10 mouse cellular contexts compared by ENCODE assay signal in genomic region chr2:58458820-58459371, GRCm38 (mm10). TPM values are rescaled to one million over a fixed set of nuclear protein-coding genes. Genes with fewer than 3 reads are reported as not detected.
A peak's percentile ranks its signal among the peaks of the same experiment; 100 is the strongest.
DNase-seq lines count a peak whose midpoint lies in the region; ATAC-seq and TF ChIP-seq lines count a peak whose summit lies in the region.
"Had no signal": no experiment of that assay in that cellular context is flagged by ENCODE, and none has a peak within 500 bp of the region (broad histone marks: within the 10 kb centered on the region; RNA-seq: fewer than 3 reads in every experiment).

No protein-coding gene starts in this region.

- peak; percentile 40 for DNase-seq in hindbrain, postnatal 0 days (ENCODE audit: low spot score)
- DNase-seq in 416B (ENCODE audit: low read depth) (peak; percentile 11), Patski (ENCODE audit: low read depth, low spot score) (no peak)
- peak; percentile 67 to 81 for DNase-seq in cerebellum, postnatal 14 days
- DNase-seq in limb, embryonic 11.5 days (ENCODE audit: low spot score): peak; percentile 44
- no peak for DNase-seq in Muller cell, postnatal 12 days (ENCODE audit: inconsistent ontology term)

- no peak overlapping the region for H3K27ac ChIP-seq in hindbrain, postnatal 0 days
- H3K27ac ChIP-seq in hindbrain, embryonic 12.5 days: no peak overlapping the region
- no peak overlapping the region for H3K27ac ChIP-seq in limb, embryonic 11.5 days (replicated peaks; ENCODE audit: low read depth, low read length)
- no peak overlapping the region for H3K27ac ChIP-seq in hindbrain, embryonic 16.5 days (ENCODE audit: low read depth, low read length)

- in situ Hi-C loops in Patski (cut with MboI; ENCODE audit: low pct_unique_long_range_greater_than_20kb): loop anchor here (5.0 kb wide), 2 partner anchors 257 to 427 kb away; no protein-coding TSS in a partner anchor

- peak; percentile 55; the same call in 1 of the 2 replicates for ATAC-seq in hindbrain, postnatal 0 days
- ATAC-seq in hindbrain, embryonic 12.5 days (ENCODE audit: low FRiP score): no peak
- ATAC-seq in Patski: peak; percentile 62
- ATAC-seq in limb, embryonic 11.5 days (ENCODE audit: insufficient number of reproducible peaks, low FRiP score, low TSS enrichment, low read depth): no peak
- ATAC-seq in hindbrain, embryonic 16.5 days: no peak

- no peak overlapping the region for H3K9ac ChIP-seq in hindbrain, postnatal 0 days (replicated peaks; ENCODE audit: low read length)
- H3K9ac ChIP-seq in hindbrain, embryonic 12.5 days: no peak overlapping the region
- H3K9ac ChIP-seq in limb, embryonic 11.5 days (ENCODE audit: low read length): no peak overlapping the region
- no peak overlapping the region for H3K9ac ChIP-seq in hindbrain, embryonic 16.5 days (ENCODE audit: low read depth, low read length)

- H3K36me3 ChIP-seq in hindbrain, postnatal 0 days (ENCODE audit: insufficient read depth, low read length): peaks cover 28% of the 10 kb centered on the region
- peaks cover 40% of the 10 kb centered on the region for H3K36me3 ChIP-seq in hindbrain, embryonic 12.5 days
- peaks cover 5% of the 10 kb centered on the region for H3K36me3 ChIP-seq in limb, embryonic 11.5 days (ENCODE audit: control insufficient read depth, insufficient read depth, low read length)
- H3K36me3 ChIP-seq in hindbrain, embryonic 16.5 days (ENCODE audit: control insufficient read depth, insufficient read depth, low read length): peaks cover 22% of the 10 kb centered on the region

- CTCF ChIA-PET in Patski (lab: Charles Lee): interaction anchor here (0.7 to 4.5 kb wide), 7 partner anchors 8 to 430 kb away, joined by 3 to 12 read pairs (median 4); no protein-coding TSS in a partner anchor

- 78% methylated on average over 14 of the region's 14 CpGs for WGBS in hindbrain, postnatal 0 days
- 86% methylated on average over 14 of the region's 14 CpGs for WGBS in hindbrain, embryonic 12.5 days
- 85% methylated on average over 14 of the region's 14 CpGs for WGBS in limb, embryonic 11.5 days
- 80% methylated on average over 14 of the region's 14 CpGs for WGBS in hindbrain, embryonic 16.5 days

- H3K4me1 ChIP-seq in hindbrain, postnatal 0 days (ENCODE audit: insufficient read depth, low read length): no peaks in the 10 kb centered on the region
- H3K4me1 ChIP-seq in hindbrain, embryonic 12.5 days: no peaks in the 10 kb centered on the region
- no peaks in the 10 kb centered on the region for H3K4me1 ChIP-seq in limb, embryonic 11.5 days (ENCODE audit: control insufficient read depth, insufficient read depth, low read length)
- H3K4me1 ChIP-seq in hindbrain, embryonic 16.5 days (ENCODE audit: control insufficient read depth, insufficient read depth, low read depth, low read length): no peaks in the 10 kb centered on the region

- H3K9me3 ChIP-seq in hindbrain, postnatal 0 days (ENCODE audit: low read length): no peaks in the 10 kb centered on the region
- no peaks in the 10 kb centered on the region for H3K9me3 ChIP-seq in hindbrain, embryonic 12.5 days (replicated peaks)
- H3K9me3 ChIP-seq in limb, embryonic 11.5 days (ENCODE audit: control insufficient read depth, low read length): no peaks in the 10 kb centered on the region; the same call in 1 of the 2 replicates
- H3K9me3 ChIP-seq in hindbrain, embryonic 16.5 days (ENCODE audit: control insufficient read depth, low read length): 0 out of 2 replicates have a peak, but pooled peaks cover 2% of the 10 kb centered on the region

- H3K4me3 ChIP-seq in hindbrain, postnatal 0 days (ENCODE audit: low read length): no peak overlapping the region
- no peak overlapping the region for H3K4me3 ChIP-seq in hindbrain, embryonic 12.5 days
- H3K4me3 ChIP-seq in limb, embryonic 11.5 days (ENCODE audit: low read depth, low read length): no peak overlapping the region
- H3K4me3 ChIP-seq in hindbrain, embryonic 16.5 days (ENCODE audit: low read length): no peak overlapping the region

- H3K27me3 ChIP-seq in hindbrain, postnatal 0 days (ENCODE audit: insufficient read depth, low read length): no peaks in the 10 kb centered on the region
- no peaks in the 10 kb centered on the region for H3K27me3 ChIP-seq in hindbrain, embryonic 12.5 days
- no peaks in the 10 kb centered on the region for H3K27me3 ChIP-seq in Patski
- H3K27me3 ChIP-seq in limb, embryonic 11.5 days (ENCODE audit: control insufficient read depth, insufficient read depth, low read length): no peaks in the 10 kb centered on the region
- H3K27me3 ChIP-seq in hindbrain, embryonic 16.5 days (replicated peaks; ENCODE audit: control insufficient read depth, insufficient read depth, low read length): no peaks in the 10 kb centered on the region

- POLR2A ChIA-PET in Patski (lab: Charles Lee): no interaction called here

- H3K4me2 ChIP-seq in hindbrain, postnatal 0 days (ENCODE audit: low read depth, low read length): no peak overlapping the region
- H3K4me2 ChIP-seq in hindbrain, embryonic 12.5 days (replicated peaks): no peak overlapping the region
- no peak overlapping the region for H3K4me2 ChIP-seq in limb, embryonic 11.5 days (ENCODE audit: low read depth, severe bottlenecking)
- H3K4me2 ChIP-seq in hindbrain, embryonic 16.5 days (ENCODE audit: low read length): no peak overlapping the region

- peak; percentile 61 for TF ChIP-seq CTCF in hindbrain, postnatal 0 days (IDR thresholded peaks at IDR 0.05; ENCODE audit: low read depth)
- peak; percentile 76 for TF ChIP-seq CTCF in Patski (IDR thresholded peaks at IDR 0.05)

RNA-seq across cellular contexts. Expression of gene Gm17409, which starts 11.0 kb away (rescaled TPM):
- not detected in 2 replicates for total RNA-seq in hindbrain, postnatal 0 days (2014; rRNA removed)
- not detected in 2 replicates for polyA plus RNA-seq in hindbrain, postnatal 0 days (2015; fragmentation: Nextera tagmentation; extraction: Ambion mirVana)
- not detected in 2 replicates for polyA plus RNA-seq in hindbrain, embryonic 12.5 days (2016; fragmentation: Nextera tagmentation; extraction: Ambion mirVana)
- polyA plus RNA-seq in Patski (2021): not detected
- not detected in 2 replicates for polyA plus RNA-seq in limb, embryonic 11.5 days (2014; fragmentation: Nextera tagmentation; extraction: Ambion mirVana)
- polyA plus RNA-seq in hindbrain, embryonic 16.5 days (2015; fragmentation: Nextera tagmentation; extraction: Ambion mirVana): 0.16 TPM in 1 of 2 replicates, not detected in the other
- total RNA-seq: layer of hippocampus, adult 18-20 months had no signal
- polyA plus RNA-seq: neural tube, embryonic 11.5 days had no signal

Comparison
In these comparisons a context has a peak if more than half of its experiments do, and no peak if none do; other contexts are left out.
1. ATAC-seq: peak in hindbrain, postnatal 0 days (single experiment) and Patski (single experiment); none in hindbrain, embryonic 12.5 days (single experiment), limb, embryonic 11.5 days (single experiment) and hindbrain, embryonic 16.5 days (single experiment).
2. DNase-seq: peak in hindbrain, postnatal 0 days (single experiment), 416B (single experiment), cerebellum, postnatal 14 days (2 of 2) and limb, embryonic 11.5 days (single experiment); none in Patski (single experiment) and Muller cell, postnatal 12 days (single experiment).